Mouse (Mus musculus): ENCODE results near the gene Atp8a2. TPM values are rescaled to one million over a fixed set of nuclear protein-coding genes. Genes with fewer than 3 reads are reported as not detected.

Gene Atp8a2
- polyA plus RNA-seq, 1 experiment from 2014 or later, result 1.2 TPM

DNA sequence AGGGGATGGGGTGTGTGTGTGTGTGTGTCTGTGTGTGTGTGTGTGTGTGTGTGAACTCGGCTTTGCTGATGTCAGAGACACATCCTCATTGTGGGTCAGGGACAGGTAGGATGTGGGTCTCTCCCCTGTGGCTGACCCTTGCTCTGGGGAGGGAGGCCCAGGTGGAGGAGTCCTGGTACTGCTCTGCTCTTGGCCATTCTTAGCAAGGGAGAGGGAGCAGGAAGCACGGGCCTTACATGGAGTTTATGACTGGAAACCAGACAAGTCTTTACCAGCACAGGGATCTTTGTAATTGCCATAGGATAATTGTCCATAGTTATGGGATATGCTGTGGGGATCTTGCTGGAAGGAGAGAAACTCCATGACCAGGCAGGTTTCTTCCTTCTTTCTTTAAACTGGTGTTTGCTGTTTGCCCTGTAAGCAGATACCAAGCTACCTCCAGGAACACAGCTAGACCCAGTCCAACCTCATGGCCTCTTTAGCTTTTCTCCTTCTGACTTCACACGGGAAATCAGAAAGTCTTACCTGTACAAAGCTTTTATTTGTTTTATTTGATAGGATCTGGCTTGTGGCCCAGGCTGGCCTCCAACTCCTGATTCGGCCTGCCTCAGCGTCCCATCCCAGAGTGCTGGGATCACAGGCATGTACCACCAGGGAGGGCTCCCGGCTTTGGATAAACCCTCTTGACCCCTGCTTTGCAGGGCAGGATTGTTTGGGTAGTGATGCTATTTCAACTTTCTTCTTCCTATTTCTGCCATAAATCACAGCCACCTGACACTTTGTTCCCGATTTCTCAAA lies 557.9 kb downstream of the Atp8a2 start:
- H3K9ac ChIP-seq, result no peak overlapping the region
- no peaks in the 10 kb centered on the region for H3K36me3 ChIP-seq
- no peaks in the 10 kb centered on the region for H3K9me3 ChIP-seq (replicated peaks)
- H3K4me2 ChIP-seq, result no peak overlapping the region
- peaks cover 27% of the 10 kb centered on the region for H3K4me1 ChIP-seq
- no peak overlapping the region for H3K4me3 ChIP-seq (replicated peaks)
- no peak overlapping the region for H3K27ac ChIP-seq
- 40% methylated on average over 7 of the region's 7 CpGs for WGBS
- H3K27me3 ChIP-seq, result no peaks in the 10 kb centered on the region; the same call in 1 of the 2 replicates
- no peak for ATAC-seq (replicated peaks; ENCODE audit: low FRiP score)

DNA sequence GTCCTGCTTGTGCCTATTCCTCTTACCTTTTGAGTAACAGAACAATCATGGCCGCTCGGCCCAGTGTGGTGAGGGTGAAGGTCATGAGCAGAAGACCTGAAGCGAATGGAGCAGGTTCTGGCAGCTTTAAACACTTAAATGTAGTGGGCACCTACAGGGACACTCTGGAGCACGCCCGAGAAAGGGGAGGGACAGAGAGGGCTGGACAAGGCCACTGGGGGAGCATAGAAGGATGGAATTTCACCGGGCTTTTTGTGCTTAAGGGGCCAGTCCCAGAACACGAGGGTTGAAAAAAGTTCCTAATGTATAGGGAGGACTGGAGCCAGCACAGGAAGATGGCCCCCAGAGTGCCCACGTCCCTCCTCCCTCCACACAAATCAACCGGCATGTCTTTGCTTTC lies 563.0 kb downstream of the Atp8a2 start:
- H3K36me3 ChIP-seq, result peaks cover 15% of the 10 kb centered on the region
- WGBS, result 63% methylated on average over 9 of the region's 9 CpGs

DNA sequence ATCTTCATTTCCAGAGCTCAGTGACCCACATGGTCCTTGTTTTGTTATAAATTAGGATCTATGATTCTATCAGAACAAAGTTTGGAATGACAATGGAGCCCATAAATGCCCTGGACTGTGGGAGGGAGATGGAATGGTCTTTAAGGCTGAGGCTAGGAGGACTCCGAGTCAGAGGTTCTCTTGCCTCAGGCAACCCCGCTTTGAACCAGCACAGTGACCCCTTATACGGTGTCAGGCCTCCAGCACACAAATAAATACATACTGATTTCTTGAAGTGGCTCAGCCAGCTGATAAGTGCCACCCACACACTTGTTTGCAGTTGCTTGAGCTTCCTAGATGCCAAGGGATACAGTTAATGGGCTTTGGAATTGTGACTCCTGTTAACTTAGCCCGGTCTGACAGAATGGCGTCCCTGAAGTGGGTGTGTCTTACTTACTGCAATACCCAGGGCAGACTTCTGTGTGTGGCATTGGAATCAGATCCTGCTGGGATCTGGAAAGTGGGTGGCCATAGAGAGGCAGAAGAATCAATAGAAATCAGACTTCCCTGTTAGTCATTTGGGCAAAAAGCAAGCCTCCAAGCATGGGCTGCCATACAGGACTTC lies 563.6 kb downstream of the Atp8a2 start:
- WGBS, result 45% methylated on average over 5 of the region's 5 CpGs
- Histone ChIP-seq H3K27me3 (peaks cover 9% of the 10 kb centered on the region; the same call in 1 of the 2 replicates), H3K9ac (no peak overlapping the region), H3K4me1 (peaks cover 4% of the 10 kb centered on the region; the same call in 1 of the 2 replicates), H3K36me3 (peaks cover 15% of the 10 kb centered on the region), H3K4me2 (no peak overlapping the region), H3K27ac (no peak overlapping the region), H3K9me3 (replicated peaks) (no peaks in the 10 kb centered on the region), H3K4me3 (replicated peaks) (no peak overlapping the region)
- peak; percentile 56; the same call in 1 of the 2 replicates for ATAC-seq (replicated peaks; ENCODE audit: low FRiP score)

More for the DNA sequence above, 563.0 kb downstream of the Atp8a2 start:
- H3K4me2 ChIP-seq, result no peak overlapping the region
- no peaks in the 10 kb centered on the region for H3K9me3 ChIP-seq (replicated peaks)
- peaks cover 4% of the 10 kb centered on the region; the same call in 1 of the 2 replicates for H3K4me1 ChIP-seq
- H3K4me3 ChIP-seq (replicated peaks), result no peak overlapping the region
- no peak overlapping the region for H3K27ac ChIP-seq
- H3K9ac ChIP-seq, result no peak overlapping the region
- H3K27me3 ChIP-seq, result peaks cover 9% of the 10 kb centered on the region; the same call in 1 of the 2 replicates
- ATAC-seq (replicated peaks; ENCODE audit: low FRiP score), result peak; percentile 40; the same call in 1 of the 2 replicates

DNA sequence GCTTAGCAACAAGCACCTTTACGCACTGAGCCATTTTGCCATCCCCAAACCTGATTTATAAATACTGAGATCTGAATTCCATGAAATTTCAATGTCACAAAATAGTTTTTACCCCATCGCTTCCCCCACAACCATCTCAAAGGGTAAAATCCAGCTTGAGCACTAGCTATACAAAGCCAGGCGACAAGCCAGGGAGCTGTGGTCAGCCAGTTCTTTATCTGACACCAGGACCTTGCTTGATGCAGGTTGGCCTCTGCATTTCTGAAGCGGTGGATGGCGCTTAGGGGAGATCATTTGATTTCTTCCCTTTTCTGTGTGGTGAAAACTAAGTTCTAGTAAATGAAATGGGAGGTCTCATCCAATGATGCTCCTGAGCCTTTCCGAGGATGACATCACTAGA lies 564.9 kb downstream of the Atp8a2 start:
- Histone ChIP-seq H3K4me3 (replicated peaks) (no peak overlapping the region), H3K4me2 (no peak overlapping the region), H3K27me3 (peaks cover 20% of the 10 kb centered on the region), H3K4me1 (peaks cover 15% of the 10 kb centered on the region), H3K9me3 (replicated peaks) (no peaks in the 10 kb centered on the region), H3K36me3 (peaks cover 15% of the 10 kb centered on the region), H3K9ac (no peak overlapping the region), H3K27ac (no peak overlapping the region)
- no peak for ATAC-seq (replicated peaks; ENCODE audit: low FRiP score)
- 93% methylated on average over 6 of the region's 6 CpGs for WGBS

DNA sequence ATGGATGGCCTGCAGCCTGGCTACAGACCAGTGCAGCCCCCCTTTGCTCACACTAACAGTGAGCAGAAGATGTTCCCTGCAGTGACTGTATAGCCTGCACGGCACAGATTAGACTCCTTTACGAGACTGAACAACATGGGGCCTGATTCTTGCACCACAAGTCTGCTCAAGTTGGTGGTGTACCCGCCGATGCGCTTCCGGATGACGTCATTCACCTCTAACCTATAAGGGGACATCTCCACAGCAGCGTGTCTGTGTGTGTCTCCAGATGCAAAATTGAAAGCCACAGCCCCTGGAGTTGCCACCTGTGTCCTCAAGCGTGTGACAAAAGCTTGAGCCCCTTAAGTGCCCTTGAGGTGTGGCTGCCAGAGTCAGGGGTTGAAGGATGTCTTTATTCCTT lies 566.9 kb downstream of the Atp8a2 start:
- WGBS, result 92% methylated on average over 9 of the region's 9 CpGs
- Histone ChIP-seq H3K27me3 (peaks cover 37% of the 10 kb centered on the region), H3K4me2 (no peak overlapping the region), H3K9ac (no peak overlapping the region), H3K4me1 (peaks cover 33% of the 10 kb centered on the region), H3K9me3 (replicated peaks) (no peaks in the 10 kb centered on the region), H3K4me3 (replicated peaks) (no peak overlapping the region), H3K36me3 (peaks cover 15% of the 10 kb centered on the region), H3K27ac (no peak overlapping the region)
- no peak for ATAC-seq (replicated peaks; ENCODE audit: low FRiP score)

DNA sequence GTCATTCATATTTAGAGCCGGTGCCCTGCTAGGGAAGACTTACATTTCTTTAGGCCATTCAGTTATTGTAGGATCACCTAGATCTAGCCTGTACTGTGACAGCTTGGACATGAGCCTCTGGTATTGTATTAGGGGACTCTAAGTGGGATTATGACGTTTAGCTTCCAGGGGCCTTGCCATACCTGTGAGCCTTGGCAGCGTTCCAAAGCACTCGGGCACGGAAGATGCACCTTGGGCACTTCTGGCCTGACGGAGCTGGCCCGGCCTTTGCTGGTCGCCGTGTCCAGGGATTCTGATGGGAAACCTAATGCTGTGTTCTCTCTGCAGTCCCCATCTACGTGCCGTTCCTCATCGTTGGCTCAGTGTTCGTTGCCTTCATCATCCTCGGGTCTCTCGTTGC lies 567.7 kb downstream of the Atp8a2 start:
- WGBS, result 79% methylated on average over 15 of the region's 15 CpGs
- Histone ChIP-seq H3K27ac (no peak overlapping the region), H3K36me3 (peaks cover 15% of the 10 kb centered on the region), H3K4me1 (peaks cover 40% of the 10 kb centered on the region), H3K4me2 (no peak overlapping the region), H3K9me3 (replicated peaks) (no peaks in the 10 kb centered on the region), H3K4me3 (replicated peaks) (no peak overlapping the region), H3K27me3 (peaks cover 43% of the 10 kb centered on the region), H3K9ac (no peak overlapping the region)
- no peak for ATAC-seq (replicated peaks; ENCODE audit: low FRiP score)

DNA sequence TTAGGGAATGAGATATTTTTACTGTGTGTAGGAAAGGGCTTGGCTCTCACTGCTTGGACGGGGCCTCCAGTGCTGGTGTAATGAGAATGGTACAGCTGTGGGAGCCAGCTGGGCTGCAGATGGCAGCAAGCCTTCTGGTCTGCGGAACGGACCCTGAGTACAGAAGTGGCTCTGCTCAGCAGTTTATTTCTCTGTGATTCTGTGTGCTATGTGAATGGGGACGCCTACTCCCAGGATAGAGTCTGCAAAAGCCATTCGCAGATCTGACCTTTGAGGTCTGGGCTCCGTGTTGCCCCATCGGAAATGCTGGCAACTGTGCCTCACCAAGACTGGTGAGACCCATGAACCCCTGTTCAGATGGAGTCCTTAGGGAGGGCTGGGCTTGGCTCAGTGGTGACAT lies 569.2 kb downstream of the Atp8a2 start:
- Histone ChIP-seq H3K27me3 (peaks cover 57% of the 10 kb centered on the region), H3K27ac (0 out of 2 replicates have a peak overlapping the region, but pooled peaks have one; percentile 41), H3K9me3 (replicated peaks) (no peaks in the 10 kb centered on the region), H3K4me3 (replicated peaks) (peak overlapping the region; percentile 70), H3K4me1 (peaks cover 40% of the 10 kb centered on the region), H3K36me3 (peaks cover 15% of the 10 kb centered on the region), H3K9ac (no peak overlapping the region; the same call in 1 of the 2 replicates), H3K4me2 (peak overlapping the region; percentile 93)
- 24% methylated on average over 7 of the region's 7 CpGs for WGBS
- ATAC-seq (replicated peaks; ENCODE audit: low FRiP score), result no peak

DNA sequence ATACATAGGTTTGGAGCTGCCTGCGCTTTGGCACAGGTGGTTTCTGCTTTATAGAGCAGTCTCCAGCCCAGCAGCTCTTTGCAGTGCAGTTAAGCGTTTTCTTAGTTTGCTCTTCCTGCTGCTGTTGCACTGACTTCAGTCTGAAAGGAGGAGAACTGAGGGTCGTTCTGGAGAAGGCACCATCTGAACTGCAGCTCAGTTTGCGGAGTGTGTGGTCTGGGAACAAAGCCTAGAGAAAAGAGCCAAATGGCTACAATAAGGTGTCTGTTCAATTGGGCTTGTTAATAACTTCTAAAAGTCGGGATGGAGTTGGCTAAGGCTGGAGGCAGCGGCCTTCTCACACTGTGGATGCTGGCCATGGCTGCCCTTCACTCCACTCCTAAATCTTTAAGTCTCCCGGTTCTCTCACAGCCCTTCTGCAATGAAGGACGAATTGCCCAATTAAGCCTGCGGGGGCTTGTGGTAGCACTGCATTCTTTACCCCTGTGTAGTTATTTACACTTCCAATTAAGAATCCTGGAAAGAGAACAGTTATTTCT lies 569.8 kb downstream of the Atp8a2 start:
- H3K27me3 ChIP-seq, result peaks cover 62% of the 10 kb centered on the region

DNA sequence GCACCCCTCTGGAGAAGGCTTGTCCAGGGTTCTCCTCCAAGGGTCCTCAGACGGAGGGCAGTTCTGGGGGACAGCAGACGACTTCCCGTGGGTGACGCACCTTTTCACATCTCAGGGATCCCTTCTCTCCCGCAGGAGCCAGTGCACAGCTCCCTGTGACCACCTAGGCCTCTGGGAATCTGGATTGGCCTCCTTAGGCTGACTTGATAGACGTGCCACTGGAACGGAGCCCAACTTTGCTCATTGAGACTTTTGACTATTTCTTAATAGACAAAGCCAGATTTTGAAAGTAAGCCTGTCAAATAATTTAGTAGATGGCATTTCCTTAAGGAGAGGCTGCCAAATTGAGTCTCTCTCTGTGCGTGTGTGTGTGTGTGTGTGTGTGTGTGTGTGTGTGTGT lies 570.3 kb downstream of the Atp8a2 start:
- H3K36me3 ChIP-seq, result peaks cover 15% of the 10 kb centered on the region
- no peak for ATAC-seq (replicated peaks; ENCODE audit: low FRiP score)
- peak overlapping the region; percentile 63 for H3K9ac ChIP-seq
- H3K4me2 ChIP-seq, result peak overlapping the region; percentile 93
- H3K9me3 ChIP-seq (replicated peaks), result no peaks in the 10 kb centered on the region
- 26% methylated on average over 8 of the region's 8 CpGs for WGBS
- peaks cover 64% of the 10 kb centered on the region for H3K27me3 ChIP-seq
- peak overlapping the region; percentile 41; the same call in 1 of the 2 replicates for H3K27ac ChIP-seq
- H3K4me3 ChIP-seq (replicated peaks), result peak overlapping the region; percentile 70
- H3K4me1 ChIP-seq, result peaks cover 40% of the 10 kb centered on the region

More for the DNA sequence above, 569.8 kb downstream of the Atp8a2 start:
- 0 out of 2 replicates have a peak overlapping the region, but pooled peaks have one; percentile 41 for H3K27ac ChIP-seq
- 19% methylated on average over 9 of the region's 9 CpGs for WGBS
- H3K4me2 ChIP-seq, result peak overlapping the region; percentile 93
- H3K9ac ChIP-seq, result peak overlapping the region; percentile 31; the same call in 1 of the 2 replicates
- H3K36me3 ChIP-seq, result peaks cover 15% of the 10 kb centered on the region
- H3K4me1 ChIP-seq, result peaks cover 40% of the 10 kb centered on the region
- no peaks in the 10 kb centered on the region for H3K9me3 ChIP-seq (replicated peaks)
- ATAC-seq (replicated peaks; ENCODE audit: low FRiP score), result no peak
- H3K4me3 ChIP-seq (replicated peaks), result peak overlapping the region; percentile 70

DNA sequence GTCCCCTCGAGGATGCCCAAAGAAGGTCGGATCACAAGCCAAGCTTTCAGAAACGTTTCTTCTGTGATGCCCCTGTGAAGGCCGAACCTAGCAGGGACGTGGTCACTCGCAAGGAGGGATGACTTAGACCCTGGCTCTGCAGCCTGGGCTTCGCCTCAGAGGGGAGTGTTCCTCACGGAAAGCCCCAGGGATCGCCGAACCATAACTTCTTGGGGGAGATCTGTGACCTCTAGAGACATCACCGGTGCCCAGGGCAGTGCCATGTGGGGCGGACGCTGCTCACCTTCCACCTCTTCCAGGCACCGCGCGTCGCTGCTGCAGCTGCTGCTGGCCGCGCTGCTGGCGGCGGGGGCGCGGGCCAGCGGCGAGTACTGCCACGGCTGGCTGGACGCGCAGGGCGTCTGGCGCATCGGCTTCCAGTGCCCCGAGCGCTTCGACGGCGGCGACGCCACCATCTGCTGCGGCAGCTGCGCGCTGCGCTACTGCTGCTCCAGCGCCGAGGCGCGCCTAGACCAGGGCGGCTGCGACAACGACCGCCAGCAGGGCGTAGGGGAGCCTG lies 571.1 kb downstream of the Atp8a2 start:
- Histone ChIP-seq H3K27me3 (peaks cover 64% of the 10 kb centered on the region), H3K4me2 (peak overlapping the region; percentile 93), H3K4me1 (peaks cover 40% of the 10 kb centered on the region), H3K9me3 (replicated peaks) (no peaks in the 10 kb centered on the region), H3K4me3 (replicated peaks) (peak overlapping the region; percentile 70), H3K36me3 (peaks cover 13% of the 10 kb centered on the region), H3K27ac (peak overlapping the region; percentile 91), H3K9ac (peak overlapping the region; percentile 63)
- peak; percentile 64 for ATAC-seq (replicated peaks; ENCODE audit: low FRiP score)
- WGBS, result under 1% methylated on average over 51 of the region's 51 CpGs

DNA sequence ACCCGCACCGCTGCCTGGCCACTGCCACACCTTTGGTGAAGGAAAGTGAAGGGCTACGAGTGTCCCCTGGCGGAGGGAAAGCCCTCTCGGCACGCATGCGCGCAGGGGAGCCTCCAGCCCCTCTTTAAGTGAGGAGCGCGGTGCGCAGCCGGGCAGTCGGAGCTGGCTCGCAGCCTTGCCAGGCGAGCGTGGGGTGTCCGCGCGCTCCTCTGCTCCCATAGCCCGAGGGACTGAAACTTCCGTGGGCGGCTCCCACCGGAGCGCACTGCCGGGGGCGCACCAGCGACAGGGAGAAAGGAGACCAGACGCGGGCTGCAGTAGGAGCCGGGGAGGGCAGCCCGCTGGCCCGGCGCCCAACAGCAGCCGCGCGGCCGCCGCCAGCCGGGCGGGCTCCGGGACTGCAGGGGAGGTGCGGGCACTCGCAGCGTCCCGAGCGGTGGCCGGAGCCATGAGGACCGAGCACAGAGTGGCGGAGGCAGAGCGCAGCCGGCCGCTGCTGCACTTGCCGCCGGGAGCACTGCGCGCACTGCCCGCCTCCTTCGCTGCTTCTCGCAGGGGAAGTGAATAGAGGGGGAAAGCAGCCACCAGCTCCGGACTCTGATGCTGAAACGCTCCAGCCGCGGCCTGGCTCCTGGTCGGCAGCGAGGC lies 571.7 kb downstream of the Atp8a2 start, which contains the start of gene Shisa2:
Gene Shisa2, plus strand, starts transcription at position 151 of the 648 bp plus-strand sequence.
- peaks cover 7% of the 10 kb centered on the region; the same call in 1 of the 2 replicates for H3K36me3 ChIP-seq
- peak within 1 kb of the TSS; percentile 70 for H3K4me3 ChIP-seq (replicated peaks)
- no peaks in the 10 kb centered on the region for H3K9me3 ChIP-seq (replicated peaks)
- H3K27me3 ChIP-seq, result peaks cover 64% of the 10 kb centered on the region
- peaks cover 40% of the 10 kb centered on the region for H3K4me1 ChIP-seq
- WGBS, result under 1% methylated on average over 62 of the region's 65 CpGs
- ATAC-seq (replicated peaks; ENCODE audit: low FRiP score), result peak; percentile 88
- peak within 1 kb of the TSS; percentile 91 for H3K27ac ChIP-seq
- H3K9ac ChIP-seq, result peak within 1 kb of the TSS; percentile 63
- H3K4me2 ChIP-seq, result peak within 1 kb of the TSS; percentile 93

All from kidney, embryonic 15.5 days (tissue).